Mouse (Mus musculus): Measurements from ENCODE around the gene Cbfa2t2.

DNA sequence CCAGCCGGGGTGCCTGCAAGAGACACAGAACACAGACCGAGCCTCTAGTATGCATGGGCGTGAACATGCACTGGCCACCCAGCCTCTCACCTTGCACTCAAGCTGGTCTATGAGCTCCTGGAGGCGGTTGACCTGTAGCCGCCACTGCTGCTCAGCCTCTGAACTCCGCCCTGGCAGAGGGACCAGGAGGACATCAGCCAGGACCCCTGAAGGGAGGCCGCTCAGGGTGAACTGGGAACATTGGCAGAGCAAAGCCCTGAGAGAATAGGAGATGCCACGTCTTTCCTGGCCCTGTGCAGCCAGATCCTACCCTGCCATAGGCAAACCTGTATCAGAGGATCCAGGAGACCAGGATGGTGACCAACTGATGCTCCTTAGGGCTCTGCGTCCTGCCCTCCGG is 110.4 kb downstream of the Cbfa2t2 start, which contains the start of gene 1700003F12Rik:
- no peak for TF ChIP-seq CTCF (IDR thresholded peaks at IDR 0.05)
- no peak for TF ChIP-seq EP300 (IDR thresholded peaks at IDR 0.05; ENCODE audit: insufficient read depth, low read depth, low read length)
- no peak for TF ChIP-seq POLR2A (IDR thresholded peaks at IDR 0.05; ENCODE audit: insufficient read depth, low read depth, low read length)
